Mouse (Mus musculus): Measurements from ENCODE around the gene Fchsd2.

- TF ChIP-seq CTCF (IDR thresholded peaks at IDR 0.05; ENCODE audit: extremely low read depth, insufficient read depth, low read length), result no peak
- TF ChIP-seq POLR2A (IDR thresholded peaks at IDR 0.05; ENCODE audit: extremely low read depth, insufficient read depth, low read length), result no peak
Measured at GRCm38 (mm10) chr7:101114328-101114727, 21.7 kb downstream of the Fchsd2 start.
